Mouse (Mus musculus) liver (tissue): ENCODE results near the gene Dcdc2b.
A peak's percentile ranks its signal among the peaks of the same experiment; 100 is the strongest.

ENCODE experiments used
- DNase-seq: peaks from one replicate; pipeline ENCODE4 v3.0.0-alpha.2; 2020; ENCODE audit warnings: mixed read lengths

The Dcdc2b gene

GRCm38 (mm10) chr4:129576863-129577491, 37.1 kb downstream of the Dcdc2b start:
- peak; percentile 79 for DNase-seq

GRCm38 (mm10) chr4:129575171-129575844, 38.7 kb downstream of the Dcdc2b start:
- peak; percentile 35 for DNase-seq

GRCm38 (mm10) chr4:129573430-129573829, 40.6 kb downstream of the Dcdc2b start, which contains the start of gene Lck:
TSS of gene Lck (minus strand) at chr4:129573641.
- no peak for DNase-seq

GRCm38 (mm10) chr4:129573093-129573370, 41.0 kb downstream of the Dcdc2b start:
- no peak for DNase-seq

- no peak for DNase-seq
Measured at GRCm38 (mm10) chr4:129572236-129573092, 41.6 kb downstream of the Dcdc2b start.

GRCm38 (mm10) chr4:129571551-129572084, 42.4 kb downstream of the Dcdc2b start:
- no peak for DNase-seq

- DNase-seq: no peak
Measured at GRCm38 (mm10) chr4:129570028-129570427, 44.0 kb downstream of the Dcdc2b start.

- DNase-seq: no peak
Measured at GRCm38 (mm10) chr4:129568366-129568765, 45.7 kb downstream of the Dcdc2b start.

GRCm38 (mm10) chr4:129565139-129565538, 48.9 kb downstream of the Dcdc2b start:
- no peak for DNase-seq

GRCm38 (mm10) chr4:129563718-129564117, 50.3 kb downstream of the Dcdc2b start:
- no peak for DNase-seq

- no peak for DNase-seq
Measured at GRCm38 (mm10) chr4:129561184-129561583, 52.9 kb downstream of the Dcdc2b start.
